Mouse (Mus musculus): ENCODE measurements at regions not wholly inside any gene's neighbourhood (a gene's known extent, or its start where the extent isn't known, plus 50 kb on each side); places are given as distances from the start of the nearest gene placed in this dataset.

DNA sequence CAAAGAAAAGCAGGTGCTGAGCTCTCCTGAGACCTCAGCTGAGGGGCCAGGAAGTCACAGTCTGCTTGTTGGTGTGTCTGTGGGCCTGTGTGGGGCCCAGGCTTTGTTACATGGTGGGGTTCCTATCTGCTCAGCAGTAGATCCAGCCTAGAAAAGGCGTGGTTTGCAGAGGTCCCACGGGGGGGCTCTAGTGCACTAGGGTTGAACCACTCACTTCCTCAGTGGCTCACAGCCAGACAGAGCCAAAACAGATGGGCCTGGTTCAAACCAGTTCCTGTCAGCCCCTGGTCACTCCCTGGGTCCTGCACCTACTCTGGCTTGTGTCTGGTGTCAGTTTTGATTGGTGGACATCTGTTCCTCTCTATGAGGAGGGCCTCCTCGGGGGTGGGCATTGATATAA, 260.1 kb downstream of the Uaca start:
- TF ChIP-seq CTCF (IDR thresholded peaks at IDR 0.05; ENCODE audit: borderline replicate concordance, insufficient read depth, low read depth, low read length) (no peak), POLR2A (IDR thresholded peaks at IDR 0.05; ENCODE audit: borderline replicate concordance, insufficient read depth, low read length) (no peak)

Measured in cerebellum, adult 2 months (tissue).